Mouse (Mus musculus) heart, embryonic 14.5 days (tissue): ENCODE measurements around the gene Gm10945. TPM values are rescaled to one million over a fixed set of nuclear protein-coding genes. Genes with fewer than 3 reads are reported as not detected.
A peak's percentile ranks its signal among the peaks of the same experiment; 100 is the strongest.

Experiments
- ATAC-seq: fragments of 200-750 bp; cut with Nextera tagmentation; 2 replicates; pipeline ENCODE4 v1.8.0; 2017; ENCODE audit warnings: low read depth, moderate TSS enrichment; ENCODE audit not compliant: insufficient number of reproducible peaks, insufficient read depth, low FRiP score
- H3K27ac ChIP-seq, 2 experiments: fragments of 200-500 bp in 1 of 2; fragments of 300-500 bp in 1 of 2; sonication (generic) in 1 of 2; replicated peaks in 1 of 2; 2 replicates each; pipeline ENCODE4 v1.5.1; 2012 to 2014; ENCODE audit warnings: low read depth in 2 of 2, low read length in 2 of 2, control low read depth in 1 of 2, mild to moderate bottlenecking in 1 of 2, mixed read lengths in 1 of 2; ENCODE audit not compliant: control insufficient read depth in 1 of 2, insufficient read depth in 1 of 2
- H3K27me3 ChIP-seq: fragments of 300-500 bp; sonication (generic); 2 replicates; pipeline ENCODE4 v1.6.1; 2014; ENCODE audit warnings: mild to moderate bottlenecking, low read length, control low read depth; ENCODE audit not compliant: control insufficient read depth, insufficient read depth
- H3K36me3 ChIP-seq: fragments of 300-500 bp; sonication (generic); 2 replicates; pipeline ENCODE4 v1.6.1; 2014; ENCODE audit warnings: mild to moderate bottlenecking, control low read depth, low read length, mixed read lengths; ENCODE audit not compliant: control insufficient read depth, insufficient read depth
- H3K4me1 ChIP-seq, 2 experiments: fragments of 200-500 bp in 1 of 2; fragments of 300-500 bp in 1 of 2; sonication (generic) in 1 of 2; 2 replicates each; pipeline ENCODE4 v1.6.1; 2012 to 2014; ENCODE audit warnings: low read length in 2 of 2, control low read depth in 1 of 2, mixed read lengths in 1 of 2; ENCODE audit not compliant: control insufficient read depth in 2 of 2, insufficient read depth in 2 of 2
- H3K4me2 ChIP-seq: fragments of 300-500 bp; sonication (generic); 2 replicates; pipeline ENCODE4 v1.6.1; 2014; ENCODE audit warnings: mild to moderate bottlenecking, low read length
- H3K4me3 ChIP-seq, 2 experiments: fragments of 200-500 bp in 1 of 2; fragments of 300-500 bp in 1 of 2; sonication (generic) in 1 of 2; 2 replicates each; pipeline ENCODE4 v1.5.1; 2012 to 2014; ENCODE audit warnings: low read length in 2 of 2, mild to moderate bottlenecking in 2 of 2, control low read depth in 1 of 2, low read depth in 1 of 2, moderate library complexity in 1 of 2; ENCODE audit not compliant: control insufficient read depth in 1 of 2, insufficient read depth in 1 of 2
- H3K9ac ChIP-seq: fragments of 300-500 bp; sonication (generic); 2 replicates; pipeline ENCODE4 v1.6.1; 2014; ENCODE audit warnings: mild to moderate bottlenecking, low read length
- H3K9me3 ChIP-seq: fragments of 300-500 bp; sonication (generic); 2 replicates; pipeline ENCODE4 v1.6.1; 2016; ENCODE audit warnings: low read length, control low read depth; ENCODE audit not compliant: control insufficient read depth
- WGBS: fragments of 180-500 bp; shearing (Covaris S2); extraction: QIAGEN DNeasy Blood & Tissue Kit; methylation state at CpG from one replicate; pipeline ENCODE4 v1.1.7; 2014; 5-methylcytosine and 5-hydroxymethylcytosine counted together
- polyA plus RNA-seq: library from polyadenylated mRNA; unstranded; fragments of >200 nt; fragmentation: Nextera tagmentation; extraction: Ambion mirVana; gene quantifications from 2 replicates; pipeline ENCODE4 v1.2.1, GENCODE M21; 2014

Gm10945 gene
- polyA plus RNA-seq, 1 experiment from 2014 or later: not detected

- H3K4me1 ChIP-seq: no peaks in the 10 kb centered on the region
- H3K9me3 ChIP-seq: no peaks in the 10 kb centered on the region
- WGBS: 64% methylated on average over 4 of the region's 4 CpGs
- H3K36me3 ChIP-seq: no peaks in the 10 kb centered on the region
- H3K27ac ChIP-seq: no peak overlapping the region
- ATAC-seq: no peak
- no peak overlapping the region for H3K4me2 ChIP-seq
- H3K27me3 ChIP-seq: no peaks in the 10 kb centered on the region
- H3K9ac ChIP-seq: no peak overlapping the region
- H3K4me3 ChIP-seq: no peak overlapping the region
Measured at GRCm38 (mm10) chr10:6717181-6717948, 44.2 kb downstream of the Gm10945 start.

GRCm38 (mm10) chr10:6705226-6705885 is 56.2 kb downstream of the Gm10945 start:
- no peaks in the 10 kb centered on the region for H3K27me3 ChIP-seq
- no peaks in the 10 kb centered on the region for H3K4me1 ChIP-seq
- no peaks in the 10 kb centered on the region for H3K36me3 ChIP-seq
- no peak overlapping the region for H3K9ac ChIP-seq
- WGBS: 88% methylated on average over 1 of the region's 1 CpGs
- no peak overlapping the region for H3K27ac ChIP-seq
- H3K4me2 ChIP-seq: no peak overlapping the region
- no peaks in the 10 kb centered on the region for H3K9me3 ChIP-seq
- no peak for ATAC-seq
- H3K4me3 ChIP-seq: no peak overlapping the region

GRCm38 (mm10) chr10:6694218-6694850 is 67.2 kb downstream of the Gm10945 start:
- Histone ChIP-seq H3K9ac (no peak overlapping the region), H3K4me1 (no peaks in the 10 kb centered on the region), H3K36me3 (no peaks in the 10 kb centered on the region), H3K27ac (no peak overlapping the region), H3K27me3 (no peaks in the 10 kb centered on the region), H3K9me3 (no peaks in the 10 kb centered on the region), H3K4me2 (peak overlapping the region; percentile 28), H3K4me3 (peak overlapping the region; percentile 12 to 26; a peak in 3 of 4 replicates)
- ATAC-seq: no peak
- WGBS: 55% methylated on average over 13 of the region's 13 CpGs

Other genes starting within 250 kb of the Gm10945 start
- not detected in 2 replicates for gene Oprm1, start 3.3 kb downstream of the Gm10945 start, polyA plus RNA-seq